Mouse (Mus musculus): ENCODE data around the gene Gm21865.
"Not testable (repeated sequence)": the region's sequence is repeated elsewhere in the genome, so short reads cannot be mapped to it uniquely, and the experiment has no call there.

Gene Gm21865

DNA sequence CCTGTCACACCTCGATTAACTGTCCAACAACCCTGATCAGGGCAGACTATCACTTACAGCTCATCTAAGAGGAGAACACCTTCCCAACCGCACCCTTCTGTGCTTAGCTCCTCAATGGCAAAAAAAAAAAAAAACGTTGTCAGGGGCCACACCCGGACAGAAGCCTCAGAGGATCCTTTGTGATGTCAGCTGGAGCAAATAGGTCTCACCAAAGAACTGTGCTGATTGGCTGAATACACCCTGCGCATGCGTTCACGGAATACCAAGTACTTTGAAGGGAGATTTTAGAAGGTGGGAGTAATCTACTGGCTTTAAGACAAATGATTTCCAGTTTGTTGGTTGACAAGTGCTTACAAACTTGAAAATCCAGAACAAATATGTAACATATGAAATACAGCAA lies at the start of gene Gm21865:
TSS of gene Gm21865 (minus strand) at position 101 of the 400 bp plus-strand sequence.
- not testable (repeated sequence) for DNase-seq (ENCODE audit: low spot score in 2 of 2)
